Mouse (Mus musculus) embryonic facial prominence, embryonic 10.5 days (tissue): ENCODE results near the gene Gramd4. TPM values are rescaled to one million over a fixed set of nuclear protein-coding genes. Genes with fewer than 3 reads are reported as not detected.

Experiments
- DNase-seq: peaks from one replicate; pipeline ENCODE4 v3.0.0-alpha.2; 2017; ENCODE audit warnings: low spot score
- H3K27ac ChIP-seq: fragments of 300-500 bp; sonication (generic); replicated peaks from 2 replicates; pipeline ENCODE4 v1.5.1; 2016; ENCODE audit warnings: mild to moderate bottlenecking
- H3K27me3 ChIP-seq: fragments of 300-500 bp; sonication (generic); replicated peaks from 2 replicates; pipeline ENCODE4 v1.6.1; 2016; ENCODE audit warnings: low read depth, mild to moderate bottlenecking; ENCODE audit not compliant: poor library complexity, severe bottlenecking
- H3K36me3 ChIP-seq: fragments of 300-500 bp; sonication (generic); replicated peaks from 2 replicates; pipeline ENCODE4 v1.6.1; 2016; ENCODE audit warnings: mild to moderate bottlenecking, moderate library complexity
- H3K4me1 ChIP-seq: fragments of 300-500 bp; sonication (generic); 2 replicates; pipeline ENCODE4 v1.6.1; 2016
- H3K4me3 ChIP-seq: fragments of 300-500 bp; sonication (generic); 2 replicates; pipeline ENCODE4 v1.5.1; 2016; ENCODE audit warnings: mild to moderate bottlenecking, moderate library complexity
- H3K9me3 ChIP-seq: fragments of 300-500 bp; sonication (generic); 2 replicates; pipeline ENCODE4 v1.6.1; 2016; ENCODE audit warnings: mild to moderate bottlenecking
- WGBS: fragments of 180-500 bp; shearing (Covaris S2); methylation state at CpG from one replicate; pipeline ENCODE4 v1.1.7; 2016; 5-methylcytosine and 5-hydroxymethylcytosine counted together
- polyA plus RNA-seq: library from polyadenylated mRNA; unstranded; fragments of >200 nt; fragmentation: Nextera tagmentation; extraction: Ambion mirVana; gene quantifications from 2 replicates; pipeline ENCODE4 v1.2.1, GENCODE M21; 2016

The Gramd4 gene
- polyA plus RNA-seq, 1 experiment from 2014 or later: 13.8 TPM

- Histone ChIP-seq H3K9me3 (no peaks in the 10 kb centered on the region), H3K27ac (no peak overlapping the region), H3K4me1 (peaks cover 18% of the 10 kb centered on the region), H3K4me3 (no peak overlapping the region), H3K36me3 (peaks cover 47% of the 10 kb centered on the region), H3K27me3 (no peaks in the 10 kb centered on the region)
- DNase-seq: no peak
- WGBS: 90% methylated on average over 15 of the region's 15 CpGs
These were observed 44.8 kb downstream of the Gramd4 start for GRCm38 (mm10) chr15:86102308-86102707.

- no peaks in the 10 kb centered on the region for H3K27me3 ChIP-seq
- peaks cover 24% of the 10 kb centered on the region for H3K4me1 ChIP-seq
- H3K9me3 ChIP-seq: no peaks in the 10 kb centered on the region
- DNase-seq: no peak
- 93% methylated on average over 19 of the region's 19 CpGs for WGBS
- H3K4me3 ChIP-seq: no peak overlapping the region
- H3K36me3 ChIP-seq: peaks cover 36% of the 10 kb centered on the region
- no peak overlapping the region for H3K27ac ChIP-seq
These were observed 47.2 kb downstream of the Gramd4 start for GRCm38 (mm10) chr15:86104401-86105344.

GRCm38 (mm10) chr15:86105345-86105697 is 47.8 kb downstream of the Gramd4 start:
- Histone ChIP-seq H3K4me1 (peaks cover 22% of the 10 kb centered on the region), H3K27ac (no peak overlapping the region), H3K4me3 (no peak overlapping the region), H3K36me3 (peaks cover 36% of the 10 kb centered on the region), H3K27me3 (no peaks in the 10 kb centered on the region), H3K9me3 (no peaks in the 10 kb centered on the region)
- DNase-seq: no peak
- 88% methylated on average over 7 of the region's 7 CpGs for WGBS

- 79% methylated on average over 6 of the region's 6 CpGs for WGBS
- Histone ChIP-seq H3K27ac (0 out of 2 replicates have a peak overlapping the region, but pooled peaks have one; percentile 24), H3K27me3 (no peaks in the 10 kb centered on the region)
These were observed 48.3 kb downstream of the Gramd4 start for GRCm38 (mm10) chr15:86105751-86106150.

GRCm38 (mm10) chr15:86107831-86108471 is 50.5 kb downstream of the Gramd4 start:
- Histone ChIP-seq H3K9me3 (no peaks in the 10 kb centered on the region), H3K27me3 (no peaks in the 10 kb centered on the region), H3K36me3 (peaks cover 15% of the 10 kb centered on the region), H3K4me3 (no peak overlapping the region), H3K4me1 (peaks cover 34% of the 10 kb centered on the region), H3K27ac (no peak overlapping the region)
- no peak for DNase-seq
- WGBS: 88% methylated on average over 11 of the region's 11 CpGs

More at GRCm38 (mm10) chr15:86105751-86106150, 48.3 kb downstream of the Gramd4 start:
- no peak overlapping the region for H3K4me3 ChIP-seq
- DNase-seq: no peak
- H3K4me1 ChIP-seq: peaks cover 19% of the 10 kb centered on the region
- H3K9me3 ChIP-seq: no peaks in the 10 kb centered on the region
- peaks cover 33% of the 10 kb centered on the region for H3K36me3 ChIP-seq

- WGBS: 91% methylated on average over 7 of the region's 7 CpGs
- Histone ChIP-seq H3K9me3 (no peaks in the 10 kb centered on the region), H3K4me1 (peaks cover 47% of the 10 kb centered on the region), H3K36me3 (0 out of 2 replicates have a peak, but pooled peaks cover 5% of the 10 kb centered on the region), H3K27ac (no peak overlapping the region), H3K27me3 (no peaks in the 10 kb centered on the region), H3K4me3 (no peak overlapping the region)
- DNase-seq: no peak
These were observed 51.8 kb downstream of the Gramd4 start for GRCm38 (mm10) chr15:86109245-86109644.

GRCm38 (mm10) chr15:86109650-86110211 is 52.2 kb downstream of the Gramd4 start:
- Histone ChIP-seq H3K4me3 (no peak overlapping the region), H3K27me3 (no peaks in the 10 kb centered on the region), H3K9me3 (no peaks in the 10 kb centered on the region), H3K4me1 (peaks cover 47% of the 10 kb centered on the region), H3K36me3 (0 out of 2 replicates have a peak, but pooled peaks cover 3% of the 10 kb centered on the region), H3K27ac (no peak overlapping the region)
- 87% methylated on average over 8 of the region's 8 CpGs for WGBS
- DNase-seq: no peak

- Histone ChIP-seq H3K4me3 (no peak overlapping the region), H3K27ac (no peak overlapping the region), H3K9me3 (no peaks in the 10 kb centered on the region), H3K4me1 (peaks cover 47% of the 10 kb centered on the region), H3K27me3 (no peaks in the 10 kb centered on the region), H3K36me3 (0 out of 2 replicates have a peak, but pooled peaks cover 3% of the 10 kb centered on the region)
- WGBS: 77% methylated on average over 10 of the region's 10 CpGs
- no peak for DNase-seq
These were observed 53.0 kb downstream of the Gramd4 start for GRCm38 (mm10) chr15:86110361-86111103.

GRCm38 (mm10) chr15:86112707-86113341 is 55.3 kb downstream of the Gramd4 start:
- peak overlapping the region; percentile 66 for H3K27ac ChIP-seq
- peak; percentile 22 for DNase-seq
- H3K4me1 ChIP-seq: peaks cover 56% of the 10 kb centered on the region
- H3K27me3 ChIP-seq: no peaks in the 10 kb centered on the region
- WGBS: 9% methylated on average over 10 of the region's 10 CpGs
- H3K9me3 ChIP-seq: no peaks in the 10 kb centered on the region
- no peaks in the 10 kb centered on the region for H3K36me3 ChIP-seq
- H3K4me3 ChIP-seq: peak overlapping the region; percentile 26

- Histone ChIP-seq H3K36me3 (no peaks in the 10 kb centered on the region), H3K27me3 (no peaks in the 10 kb centered on the region), H3K9me3 (no peaks in the 10 kb centered on the region), H3K27ac (peak overlapping the region; percentile 66), H3K4me3 (peak overlapping the region; percentile 26), H3K4me1 (peaks cover 53% of the 10 kb centered on the region)
- peak; percentile 35 for DNase-seq
- WGBS: 5% methylated on average over 9 of the region's 9 CpGs
These were observed 55.8 kb downstream of the Gramd4 start for GRCm38 (mm10) chr15:86113342-86113710.

- WGBS: 66% methylated on average over 5 of the region's 5 CpGs
- H3K27me3 ChIP-seq: no peaks in the 10 kb centered on the region
- H3K4me3 ChIP-seq: no peak overlapping the region
- H3K27ac ChIP-seq: no peak overlapping the region
- peaks cover 30% of the 10 kb centered on the region for H3K36me3 ChIP-seq
- no peaks in the 10 kb centered on the region for H3K9me3 ChIP-seq
- peaks cover 45% of the 10 kb centered on the region for H3K4me1 ChIP-seq
- no peak for DNase-seq
These were observed 58.9 kb downstream of the Gramd4 start for GRCm38 (mm10) chr15:86116421-86116820.
